Mouse (Mus musculus): ENCODE measurements around the gene H2afz. TPM values are rescaled to one million over a fixed set of nuclear protein-coding genes. Genes with fewer than 3 reads are reported as not detected.

The H2afz gene
- 528 TPM for polyA plus RNA-seq (2014; fragmentation: Illumina TruSeq; extraction: RNeasy Lipid Tissue Mini Kit (QIAGEN cat#74804); ENCODE audit: low read depth, low replicate concordance)

GRCm38 (mm10) chr3:137864124-137864987 lies at the start of gene H2afz:
Gene H2afz (plus strand): TSS chr3:137864487.

GRCm38 (mm10) chr3:137867437-137868093 lies 3.3 kb downstream of the H2afz start, which contains the start of gene Dnajb14:
Gene Dnajb14 (plus strand): TSS chr3:137867675.

Other genes with a start within 250 kb of the H2afz start
- gene Ddit4l, start 242.9 kb upstream of the H2afz start, polyA plus RNA-seq (2014; fragmentation: Illumina TruSeq; extraction: RNeasy Lipid Tissue Mini Kit (QIAGEN cat#74804); ENCODE audit: low read depth, low replicate concordance): 3.0 TPM
- gene Gm21962, start 193.0 kb upstream of the H2afz start, polyA plus RNA-seq (2014; fragmentation: Illumina TruSeq; extraction: RNeasy Lipid Tissue Mini Kit (QIAGEN cat#74804); ENCODE audit: low read depth, low replicate concordance): not detected
- gene Dnajb14, start 3.2 kb downstream of the H2afz start, polyA plus RNA-seq (2014; fragmentation: Illumina TruSeq; extraction: RNeasy Lipid Tissue Mini Kit (QIAGEN cat#74804); ENCODE audit: low read depth, low replicate concordance): 32.0 TPM
- gene Lamtor3, start 54.0 kb downstream of the H2afz start, polyA plus RNA-seq (2014; fragmentation: Illumina TruSeq; extraction: RNeasy Lipid Tissue Mini Kit (QIAGEN cat#74804); ENCODE audit: low read depth, low replicate concordance): 79.6 TPM
- 12.2 TPM for gene Dapp1, start 117.1 kb downstream of the H2afz start, polyA plus RNA-seq (2014; fragmentation: Illumina TruSeq; extraction: RNeasy Lipid Tissue Mini Kit (QIAGEN cat#74804); ENCODE audit: low read depth, low replicate concordance)
- 0.16 TPM for gene 1110002E22Rik, start 200.6 kb downstream of the H2afz start, polyA plus RNA-seq (2014; fragmentation: Illumina TruSeq; extraction: RNeasy Lipid Tissue Mini Kit (QIAGEN cat#74804); ENCODE audit: low read depth, low replicate concordance)
- gene Gm5105, start 202.9 kb downstream of the H2afz start, polyA plus RNA-seq (2014; fragmentation: Illumina TruSeq; extraction: RNeasy Lipid Tissue Mini Kit (QIAGEN cat#74804); ENCODE audit: low read depth, low replicate concordance): not detected